Mouse (Mus musculus): ENCODE measurements around the gene Asb18.

DNA sequence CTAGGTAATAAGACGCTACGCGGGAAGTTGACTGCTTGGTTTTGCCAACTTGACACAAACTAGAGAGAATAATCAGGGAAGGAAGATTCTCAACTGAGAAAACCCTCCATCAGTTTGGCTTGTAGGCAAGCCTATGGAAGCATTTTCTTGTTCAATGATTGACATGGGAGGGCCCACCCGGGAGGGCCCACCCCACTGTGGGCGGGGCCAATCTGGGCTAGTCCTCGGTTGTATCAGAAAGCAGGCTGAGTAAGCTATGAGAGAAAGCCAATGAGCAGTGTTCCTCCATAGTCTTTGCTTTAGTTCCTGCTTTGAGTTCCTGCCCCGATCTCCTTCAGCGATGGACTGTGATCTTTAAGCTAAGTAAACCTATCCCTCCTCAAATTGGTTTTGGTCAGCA is 38.1 kb downstream of the Asb18 start:
- TF ChIP-seq POLR2A (IDR thresholded peaks at IDR 0.05; ENCODE audit: low read depth, low read length), result no peak
- no peak for TF ChIP-seq CTCF (IDR thresholded peaks at IDR 0.05; ENCODE audit: extremely low read depth, insufficient read length, insufficient replicate concordance, low read depth, low read length)
